Mouse (Mus musculus): ENCODE results near the gene Kdelr1.
A peak's percentile ranks its signal among the peaks of the same experiment; 100 is the strongest.

The Kdelr1 gene

GRCm38 (mm10) chr7:45872624-45873023 lies at the start of gene Kdelr1:
TSS of gene Kdelr1 (plus strand) at chr7:45872772.
- peak; percentile 83 for DNase-seq (ENCODE audit: low spot score)

GRCm38 (mm10) chr7:45824598-45824997 lies 48.0 kb upstream of the Kdelr1 start, which contains the start of gene Kcnj14:
TSS of gene Kcnj14 (minus strand) at chr7:45824782.
- DNase-seq (ENCODE audit: low spot score): no peak

DNA sequence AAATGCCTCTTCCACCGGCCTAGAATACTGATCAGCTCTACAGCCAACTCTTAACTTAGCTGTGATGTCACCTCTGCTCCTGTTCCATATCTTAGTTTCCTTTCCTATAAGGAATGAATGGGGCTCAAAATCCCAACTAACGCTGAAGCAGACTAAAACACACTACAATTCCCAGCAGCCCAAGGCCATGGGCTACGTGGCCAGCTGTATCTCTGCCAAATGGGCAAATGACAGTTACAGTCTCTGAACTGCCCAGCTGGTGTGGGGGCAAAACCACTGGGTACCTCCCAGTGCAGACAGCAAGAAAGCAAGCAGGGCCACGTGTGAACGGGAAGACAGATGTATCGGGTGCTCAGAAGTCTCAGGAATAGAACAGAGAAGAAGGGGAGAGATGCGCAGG lies 45.9 kb upstream of the Kdelr1 start:
- DNase-seq (ENCODE audit: low spot score): no peak

DNA sequence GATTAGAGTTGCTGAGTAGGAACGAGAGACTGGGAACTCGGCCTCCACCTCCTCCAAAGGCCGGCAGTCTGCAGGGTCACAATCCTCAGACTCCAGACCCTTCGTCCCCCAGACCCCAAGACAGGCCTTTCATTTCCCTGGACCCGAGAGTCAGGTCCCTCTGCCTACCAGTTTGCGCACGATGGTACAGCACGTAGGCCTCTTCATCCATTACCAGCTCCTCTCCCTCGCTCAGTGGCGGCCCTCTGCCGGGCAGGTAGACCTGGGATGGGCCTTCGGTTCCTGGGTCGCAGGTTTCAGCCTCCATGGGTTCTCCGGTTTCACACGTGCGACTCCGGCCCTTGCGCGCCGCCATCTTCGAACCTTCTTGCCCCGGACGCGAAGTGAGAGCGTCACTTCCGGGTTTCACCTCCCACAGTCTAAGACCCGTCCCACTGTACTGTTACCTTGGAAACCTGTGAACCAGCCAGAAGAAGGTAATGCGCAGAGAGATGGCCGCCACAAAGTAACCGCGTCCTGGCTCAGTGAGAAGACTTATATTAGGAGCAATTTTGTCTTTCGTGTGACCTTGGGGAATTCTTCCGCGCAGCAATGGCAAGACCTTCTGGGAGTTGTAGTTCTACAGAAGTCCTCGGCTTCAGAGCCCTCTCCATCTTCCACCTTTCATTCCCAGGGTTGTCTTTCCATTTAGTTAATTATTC lies 42.0 kb upstream of the Kdelr1 start, which contains the start of gene Grwd1:
TSS of gene Grwd1 (minus strand) at position 518 of the 701 bp plus-strand sequence.
- DNase-seq (ENCODE audit: low spot score): peak; percentile 63

DNA sequence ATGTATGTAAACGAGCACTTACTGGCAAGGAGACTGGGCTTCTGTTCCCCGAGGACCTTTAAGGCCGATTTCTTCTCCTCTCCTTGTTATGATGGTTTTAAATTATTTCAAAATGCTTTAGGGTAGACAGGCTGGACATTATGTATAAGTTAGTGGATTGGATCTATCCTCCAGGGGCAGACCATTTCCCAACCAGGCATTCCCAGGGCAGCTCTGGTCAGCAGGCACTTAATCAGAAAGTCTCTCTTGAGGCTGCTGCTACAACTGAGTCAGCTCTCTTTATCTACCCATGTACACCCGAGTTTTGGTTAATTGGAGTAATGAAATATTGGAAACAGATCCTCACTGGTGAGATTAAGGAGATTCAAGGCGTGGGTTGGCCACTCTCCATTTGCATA lies 41.4 kb upstream of the Kdelr1 start:
- no peak for DNase-seq (ENCODE audit: low spot score)

- no peak for DNase-seq (ENCODE audit: low spot score)
These were observed 40.1 kb upstream of the Kdelr1 start for GRCm38 (mm10) chr7:45832428-45832827.

- no peak for DNase-seq (ENCODE audit: low spot score)
These were observed 39.3 kb upstream of the Kdelr1 start for GRCm38 (mm10) chr7:45833148-45833790.

DNA sequence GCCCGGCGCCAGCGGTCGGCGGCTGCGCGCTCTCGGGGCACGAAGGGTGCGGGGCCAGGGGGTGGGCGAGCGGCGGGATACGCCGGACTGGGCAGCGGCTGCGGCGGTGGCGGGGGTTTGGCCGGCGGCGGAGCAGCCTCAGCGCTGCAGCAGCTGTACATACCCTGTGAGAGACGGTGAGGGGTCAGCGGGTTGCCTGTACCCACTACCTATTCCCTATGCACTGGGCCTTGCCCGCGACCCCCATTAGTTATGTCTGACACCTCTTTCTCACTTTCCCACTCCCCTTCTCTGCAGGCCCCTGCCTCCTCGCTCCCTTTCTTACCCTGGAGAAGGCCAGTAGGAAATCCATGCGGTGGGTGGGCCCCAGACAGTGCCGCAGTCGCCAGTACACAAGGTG lies 38.6 kb upstream of the Kdelr1 start:
- DNase-seq (ENCODE audit: low spot score): no peak

GRCm38 (mm10) chr7:45842950-45843744 lies 29.4 kb upstream of the Kdelr1 start:
- no peak for DNase-seq (ENCODE audit: low spot score)

GRCm38 (mm10) chr7:45848447-45849027 lies 24.0 kb upstream of the Kdelr1 start:
- no peak for DNase-seq (ENCODE audit: low spot score)

GRCm38 (mm10) chr7:45850661-45851060 lies 21.9 kb upstream of the Kdelr1 start:
- DNase-seq (ENCODE audit: low spot score): no peak

GRCm38 (mm10) chr7:45853089-45853488 lies 19.5 kb upstream of the Kdelr1 start:
- DNase-seq (ENCODE audit: low spot score): no peak

- DNase-seq (ENCODE audit: low spot score): no peak
These were observed 15.3 kb upstream of the Kdelr1 start for GRCm38 (mm10) chr7:45856950-45857901.

DNA sequence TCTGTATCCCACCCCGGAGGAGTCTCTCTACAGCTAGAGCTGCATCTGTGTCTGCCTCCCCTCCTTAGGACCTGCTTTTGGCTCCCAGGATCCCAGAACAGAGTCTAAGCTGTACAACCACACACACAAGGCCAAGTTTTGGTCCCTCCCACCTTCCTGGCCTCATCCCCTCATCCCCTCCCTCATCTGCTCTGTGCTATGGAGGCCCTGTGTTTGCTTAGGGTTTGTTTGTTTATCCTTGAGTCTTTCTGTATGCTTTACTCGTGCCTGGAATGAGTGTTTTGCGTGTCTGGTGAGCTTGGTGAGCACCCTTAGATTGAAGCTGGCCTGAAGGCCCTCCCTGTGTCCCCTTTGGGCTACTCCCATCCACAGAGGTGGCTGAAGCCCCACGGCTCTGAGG lies 13.6 kb upstream of the Kdelr1 start:
- DNase-seq (ENCODE audit: low spot score): no peak

DNA sequence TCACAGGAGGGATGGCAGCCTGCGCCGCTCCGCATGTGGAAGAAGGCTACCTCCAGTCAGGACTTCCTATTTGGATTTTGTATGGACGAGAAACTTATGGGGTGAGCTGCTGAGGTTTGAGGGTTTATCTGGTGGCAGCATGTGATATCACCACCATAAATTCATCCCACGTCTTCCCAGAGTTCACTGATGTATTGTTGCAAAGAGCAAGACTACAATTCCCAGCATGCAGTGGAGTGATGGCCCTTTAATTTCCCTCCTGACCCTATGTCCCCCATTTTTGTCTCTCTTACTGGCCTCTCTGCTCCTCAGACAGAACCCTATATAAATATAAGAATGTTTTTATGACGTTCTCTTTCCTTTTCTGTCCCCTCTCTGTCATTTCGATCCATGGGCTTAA lies 9.8 kb upstream of the Kdelr1 start:
- no peak for DNase-seq (ENCODE audit: low spot score)

- no peak for DNase-seq (ENCODE audit: low spot score)
These were observed 8.1 kb upstream of the Kdelr1 start for GRCm38 (mm10) chr7:45864435-45864834.

DNA sequence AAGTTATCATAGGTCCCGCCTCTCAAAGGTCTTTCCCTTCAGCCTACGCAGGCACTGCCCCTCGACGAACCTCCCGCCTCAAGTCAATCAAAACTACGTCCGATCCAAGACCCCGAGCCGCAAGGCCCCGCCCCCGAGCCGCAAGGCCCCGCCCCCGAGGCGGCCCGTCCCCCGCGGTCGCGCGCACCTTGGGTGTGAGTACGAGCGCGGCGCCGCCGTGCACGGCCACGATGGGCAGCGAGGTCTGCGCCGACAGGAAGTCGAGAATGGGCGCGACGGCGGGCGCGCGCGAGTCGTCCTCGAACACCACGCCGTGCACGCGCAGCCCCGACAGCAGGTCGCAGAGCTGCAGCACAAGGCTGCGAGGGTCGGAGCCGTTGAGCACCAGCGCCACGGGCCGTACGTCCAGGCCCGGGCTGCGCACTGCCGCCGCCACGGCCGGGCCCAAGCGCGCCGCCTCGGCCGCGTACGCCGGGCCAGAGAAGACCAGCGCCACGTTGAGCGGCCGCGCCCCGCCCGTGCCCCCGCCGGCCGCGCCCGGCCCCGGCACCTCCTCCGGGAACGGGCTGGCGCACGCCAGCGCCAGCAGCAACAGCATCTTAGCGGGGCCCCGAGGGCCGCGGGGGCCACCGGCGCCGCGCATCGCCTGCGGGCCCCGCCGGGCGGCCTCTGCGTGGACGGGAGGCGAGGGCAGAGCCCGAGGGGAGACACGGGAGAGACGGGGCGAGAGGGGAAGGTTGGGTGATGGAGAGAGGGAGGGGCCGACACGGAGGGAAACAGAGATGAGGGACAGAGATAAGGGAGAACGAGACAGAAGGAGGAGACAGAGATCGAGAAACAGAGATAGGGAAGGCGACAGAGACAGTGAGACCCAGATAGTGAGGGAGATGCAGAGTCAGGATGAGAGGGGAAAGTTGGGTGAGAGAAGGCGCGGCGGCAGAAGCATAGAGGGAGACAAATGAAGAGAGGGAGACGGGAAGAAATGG lies 6.4 kb upstream of the Kdelr1 start:
- peak; percentile 87 for DNase-seq (ENCODE audit: low spot score)

- DNase-seq (ENCODE audit: low spot score): no peak
These were observed 4.7 kb upstream of the Kdelr1 start for GRCm38 (mm10) chr7:45867871-45868270.

GRCm38 (mm10) chr7:45869107-45869670 lies 3.4 kb upstream of the Kdelr1 start:
- DNase-seq (ENCODE audit: low spot score): no peak

DNA sequence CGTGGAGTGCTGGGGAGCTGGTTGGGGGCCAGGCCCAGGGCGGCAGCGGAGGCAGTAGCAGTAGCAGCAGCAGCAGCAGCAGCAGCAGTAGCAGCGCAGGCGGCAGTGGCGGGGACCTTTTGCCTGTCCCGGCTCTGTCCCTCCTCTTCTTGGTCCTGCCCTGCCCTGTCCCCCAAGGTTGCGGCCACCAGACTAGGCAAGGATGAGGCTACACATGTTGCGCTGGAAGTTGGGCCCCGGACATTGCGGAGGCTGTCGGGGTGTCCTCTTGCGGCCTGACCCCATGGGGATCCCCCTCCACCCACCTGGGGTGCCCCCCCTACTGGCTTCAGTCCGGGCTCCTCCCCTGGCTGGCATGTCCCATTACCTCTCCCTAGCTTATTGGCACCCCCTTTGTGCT lies 2.8 kb upstream of the Kdelr1 start:
- DNase-seq (ENCODE audit: low spot score): no peak
